ENCODE assay signal across 9 mouse cellular contexts in the genomic region with DNA sequence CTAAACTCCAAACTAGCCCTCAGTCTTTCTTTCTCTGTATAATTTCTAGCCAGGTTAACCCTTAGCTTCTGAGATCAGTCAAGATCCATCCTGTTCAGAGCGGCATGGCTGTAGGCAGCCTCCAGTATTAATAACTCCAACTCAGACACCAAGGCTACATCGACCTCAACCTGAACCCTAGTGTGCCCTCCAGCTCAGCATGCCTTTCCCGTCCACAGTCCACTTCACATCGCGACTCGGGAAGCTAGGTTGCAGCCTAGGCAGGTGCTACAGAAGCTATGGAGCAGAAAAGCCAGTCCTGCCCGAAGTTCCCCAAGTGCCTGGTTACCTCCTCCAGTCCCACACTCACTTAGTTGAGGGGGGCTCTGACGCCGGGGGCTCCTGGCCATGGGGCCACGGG. TPM values are rescaled to one million over a fixed set of nuclear protein-coding genes. Genes with fewer than 3 reads are reported as not detected.
A peak's percentile ranks its signal among the peaks of the same experiment; 100 is the strongest.
DNase-seq lines count a peak whose midpoint lies in the region; ATAC-seq lines count a peak whose summit lies in the region.
"Had no signal": no experiment of that assay in that cellular context is flagged by ENCODE, and none has a peak within 500 bp of the region (broad histone marks: within the 10 kb centered on the region; RNA-seq: fewer than 3 reads in every experiment).

No protein-coding gene starts in this region.

- intact Hi-C loops in heart, postnatal 25 days (cut with DNase I): loop anchor here (2.0 kb wide), 1 partner anchor 29 kb away; no protein-coding TSS in a partner anchor

- 63% methylated on average over 10 of the region's 10 CpGs for WGBS in heart, embryonic 10.5 days
- 82% methylated on average over 10 of the region's 10 CpGs for WGBS in midbrain, embryonic 12.5 days
- WGBS in midbrain, embryonic 15.5 days: 79% methylated on average over 10 of the region's 10 CpGs

- no peak for DNase-seq in heart, embryonic 10.5 days (ENCODE audit: low spot score)
- no peak for DNase-seq in heart, postnatal 25 days (ENCODE audit: low spot score)
- peak; percentile 55 for DNase-seq in kidney, postnatal 14 days
- DNase-seq in adrenal gland, adult 2 months: no peak
- no peak for DNase-seq in layer of hippocampus, adult 18-20 months (ENCODE audit: low spot score in 2 of 2)
- no peak for DNase-seq in cerebellum, adult 9-10 months

- peaks cover 39% of the 10 kb centered on the region for H3K4me1 ChIP-seq in heart, embryonic 10.5 days
- peaks cover 23% of the 10 kb centered on the region for H3K4me1 ChIP-seq in midbrain, embryonic 12.5 days
- peaks cover 5% of the 10 kb centered on the region; the same call in 1 of the 2 replicates for H3K4me1 ChIP-seq in midbrain, embryonic 15.5 days

- H3K36me3 ChIP-seq in heart, embryonic 10.5 days: no peaks in the 10 kb centered on the region
- peaks cover 21% of the 10 kb centered on the region; the same call in 1 of the 2 replicates for H3K36me3 ChIP-seq in midbrain, embryonic 12.5 days
- H3K36me3 ChIP-seq in midbrain, embryonic 15.5 days (replicated peaks): peaks cover 27% of the 10 kb centered on the region; the same call in 1 of the 2 replicates

- H3K9me3 ChIP-seq in heart, embryonic 10.5 days: no peaks in the 10 kb centered on the region
- H3K9me3 ChIP-seq in midbrain, embryonic 12.5 days: no peaks in the 10 kb centered on the region
- H3K9me3 ChIP-seq in midbrain, embryonic 15.5 days: no peaks in the 10 kb centered on the region

- peaks cover 8% of the 10 kb centered on the region for H3K27me3 ChIP-seq in heart, embryonic 10.5 days (ENCODE audit: insufficient read depth, poor library complexity, severe bottlenecking)
- H3K27me3 ChIP-seq in midbrain, embryonic 12.5 days: peaks cover 22% of the 10 kb centered on the region; the same call in 1 of the 2 replicates
- no peaks in the 10 kb centered on the region for H3K27me3 ChIP-seq in midbrain, embryonic 15.5 days (replicated peaks)

- no peak for ATAC-seq in midbrain, embryonic 12.5 days (ENCODE audit: low FRiP score, low read depth)
- no peak for ATAC-seq in midbrain, embryonic 15.5 days (replicated peaks)

- peak overlapping the region; percentile 56 for H3K4me3 ChIP-seq in heart, embryonic 10.5 days
- 0 out of 2 replicates have a peak overlapping the region, but pooled peaks have one; percentile 29 for H3K4me3 ChIP-seq in midbrain, embryonic 12.5 days
- H3K4me3 ChIP-seq in midbrain, embryonic 15.5 days: no peak overlapping the region

- H3K4me2 ChIP-seq in midbrain, embryonic 12.5 days (replicated peaks): peak overlapping the region; percentile 53
- H3K4me2 ChIP-seq in midbrain, embryonic 15.5 days: no peak overlapping the region

- H3K9ac ChIP-seq in midbrain, embryonic 12.5 days (replicated peaks): peak overlapping the region; percentile 24; the same call in 1 of the 2 replicates
- H3K9ac ChIP-seq in midbrain, embryonic 15.5 days: no peak overlapping the region

- peak overlapping the region; percentile 87 for H3K27ac ChIP-seq in heart, embryonic 10.5 days
- H3K27ac ChIP-seq in midbrain, embryonic 12.5 days (replicated peaks): peak overlapping the region; percentile 12; the same call in 1 of the 2 replicates
- H3K27ac ChIP-seq in midbrain, embryonic 15.5 days: no peak overlapping the region

RNA-seq across cellular contexts. Expression of a gene that starts 12.5 kb away (rescaled TPM):
- 16.8 and 17.5 TPM in 2 replicates for polyA plus RNA-seq in heart, embryonic 10.5 days (2016; fragmentation: Nextera tagmentation; extraction: Ambion mirVana)
- total RNA-seq in heart, postnatal 25 days (2021): 10 to 100 TPM; 11.2 to 13.2 TPM
- 23.6 and 24.6 TPM in 2 replicates for polyA plus RNA-seq in midbrain, embryonic 12.5 days (2016; fragmentation: Nextera tagmentation; extraction: Ambion mirVana)
- polyA plus RNA-seq in midbrain, embryonic 15.5 days (2015; fragmentation: Nextera tagmentation; extraction: Ambion mirVana): 39.6 and 41.2 TPM in 2 replicates
- 10 to 100 TPM; 51.1 to 59.4 TPM for total RNA-seq in adrenal gland, adult 2 months (2021)
- 40.7 and 40.9 TPM in 2 replicates for polyA plus RNA-seq in adrenal gland, adult 2 months (2012; rRNA removed)
- total RNA-seq in layer of hippocampus, adult 18-20 months (2021): 10 to 100 TPM; 71.9 to 73.0 TPM

RNA-seq across cellular contexts. Expression of a gene that starts 23.5 kb away (rescaled TPM):
- 1.7 and 4.3 TPM in 2 replicates for polyA plus RNA-seq in heart, embryonic 10.5 days (2016; fragmentation: Nextera tagmentation; extraction: Ambion mirVana)
- total RNA-seq in heart, postnatal 25 days (2021): 1 to 10 TPM; 1.9 to 3.7 TPM
- polyA plus RNA-seq in midbrain, embryonic 12.5 days (2016; fragmentation: Nextera tagmentation; extraction: Ambion mirVana): 19.3 and 20.3 TPM in 2 replicates
- 39.1 and 39.3 TPM in 2 replicates for polyA plus RNA-seq in midbrain, embryonic 15.5 days (2015; fragmentation: Nextera tagmentation; extraction: Ambion mirVana)
- 10 to 100 TPM in 1 of 2 experiments, 1 to 10 TPM in 1; 8.8 to 14.3 TPM for total RNA-seq in adrenal gland, adult 2 months (2021)
- 31.8 and 42.4 TPM in 2 replicates for polyA plus RNA-seq in adrenal gland, adult 2 months (2012; rRNA removed)
- 10 to 100 TPM; 40.4 to 41.5 TPM for total RNA-seq in layer of hippocampus, adult 18-20 months (2021)

RNA-seq across cellular contexts. Expression of a gene that starts 27.3 kb away (rescaled TPM):
- polyA plus RNA-seq in heart, embryonic 10.5 days (2016; fragmentation: Nextera tagmentation; extraction: Ambion mirVana): 131 and 149 TPM in 2 replicates
- 10 to 100 TPM; 19.1 to 20.5 TPM for total RNA-seq in heart, postnatal 25 days (2021)
- 100.0 and 101 TPM in 2 replicates for polyA plus RNA-seq in midbrain, embryonic 12.5 days (2016; fragmentation: Nextera tagmentation; extraction: Ambion mirVana)
- 23.6 and 26.7 TPM in 2 replicates for polyA plus RNA-seq in midbrain, embryonic 15.5 days (2015; fragmentation: Nextera tagmentation; extraction: Ambion mirVana)
- total RNA-seq in adrenal gland, adult 2 months (2021): 10 to 100 TPM; 31.1 to 43.0 TPM
- 75.8 and 77.4 TPM in 2 replicates for polyA plus RNA-seq in adrenal gland, adult 2 months (2012; rRNA removed)
- total RNA-seq in layer of hippocampus, adult 18-20 months (2021): 1 to 10 TPM; 5.9 to 6.5 TPM

RNA-seq across cellular contexts. Expression of a gene that starts 53.2 kb away (rescaled TPM):
- polyA plus RNA-seq in heart, embryonic 10.5 days (2016; fragmentation: Nextera tagmentation; extraction: Ambion mirVana): not detected in 2 replicates
- not detected for total RNA-seq in heart, postnatal 25 days (2021)
- not detected in 2 replicates for polyA plus RNA-seq in midbrain, embryonic 12.5 days (2016; fragmentation: Nextera tagmentation; extraction: Ambion mirVana)
- 0.50 TPM in 1 of 2 replicates, not detected in the other for polyA plus RNA-seq in midbrain, embryonic 15.5 days (2015; fragmentation: Nextera tagmentation; extraction: Ambion mirVana)
- 1 to 10 TPM in 1 of 2 experiments, under 1 TPM in 1; 0.86 to 3.4 TPM for total RNA-seq in adrenal gland, adult 2 months (2021)
- 1.1 TPM in 1 of 2 replicates, not detected in the other for polyA plus RNA-seq in adrenal gland, adult 2 months (2012; rRNA removed)
- not detected for total RNA-seq in layer of hippocampus, adult 18-20 months (2021)
- polyA plus RNA-seq: erythroblast, embryonic 14.5 days had no signal

RNA-seq across cellular contexts. Expression of a gene that starts 59.0 kb away (rescaled TPM):
- polyA plus RNA-seq in heart, embryonic 10.5 days (2016; fragmentation: Nextera tagmentation; extraction: Ambion mirVana): not detected in 2 replicates
- not detected for total RNA-seq in heart, postnatal 25 days (2021)
- polyA plus RNA-seq in midbrain, embryonic 12.5 days (2016; fragmentation: Nextera tagmentation; extraction: Ambion mirVana): not detected in 2 replicates
- polyA plus RNA-seq in midbrain, embryonic 15.5 days (2015; fragmentation: Nextera tagmentation; extraction: Ambion mirVana): not detected in 2 replicates
- 1 to 10 TPM in 1 of 2 experiments, not detected in 1; 2.2 TPM for total RNA-seq in adrenal gland, adult 2 months (2021)
- polyA plus RNA-seq in adrenal gland, adult 2 months (2012; rRNA removed): 0.28 TPM in 1 of 2 replicates, not detected in the other
- total RNA-seq in layer of hippocampus, adult 18-20 months (2021): not detected
- polyA plus RNA-seq: erythroblast, embryonic 14.5 days had no signal
